Mouse (Mus musculus): Measurements from ENCODE around the gene Psg16.
A peak's percentile ranks its signal among the peaks of the same experiment; 100 is the strongest.
"Not testable (repeated sequence)": the region's sequence is repeated elsewhere in the genome, so short reads cannot be mapped to it uniquely, and the experiment has no call there.

Gene Psg16

GRCm38 (mm10) chr7:17056081-17056581 lies 17.7 kb upstream of the Psg16 start:
- peak; percentile 97 to 99 for DNase-seq

GRCm38 (mm10) chr7:17056601-17057523 lies 17.0 kb upstream of the Psg16 start:
- peak; percentile 27 to 80 for DNase-seq

GRCm38 (mm10) chr7:17058071-17058689 lies 15.7 kb upstream of the Psg16 start:
- DNase-seq, result peak; percentile 79 to 98

- DNase-seq, result peak; percentile 85 to 88
These were observed 14.9 kb upstream of the Psg16 start for GRCm38 (mm10) chr7:17058816-17059462.

GRCm38 (mm10) chr7:17059463-17059844 lies 14.4 kb upstream of the Psg16 start:
- DNase-seq, result no peak

- peak; percentile 98 to 99 for DNase-seq
These were observed 13.6 kb upstream of the Psg16 start for GRCm38 (mm10) chr7:17060031-17060781.

DNA sequence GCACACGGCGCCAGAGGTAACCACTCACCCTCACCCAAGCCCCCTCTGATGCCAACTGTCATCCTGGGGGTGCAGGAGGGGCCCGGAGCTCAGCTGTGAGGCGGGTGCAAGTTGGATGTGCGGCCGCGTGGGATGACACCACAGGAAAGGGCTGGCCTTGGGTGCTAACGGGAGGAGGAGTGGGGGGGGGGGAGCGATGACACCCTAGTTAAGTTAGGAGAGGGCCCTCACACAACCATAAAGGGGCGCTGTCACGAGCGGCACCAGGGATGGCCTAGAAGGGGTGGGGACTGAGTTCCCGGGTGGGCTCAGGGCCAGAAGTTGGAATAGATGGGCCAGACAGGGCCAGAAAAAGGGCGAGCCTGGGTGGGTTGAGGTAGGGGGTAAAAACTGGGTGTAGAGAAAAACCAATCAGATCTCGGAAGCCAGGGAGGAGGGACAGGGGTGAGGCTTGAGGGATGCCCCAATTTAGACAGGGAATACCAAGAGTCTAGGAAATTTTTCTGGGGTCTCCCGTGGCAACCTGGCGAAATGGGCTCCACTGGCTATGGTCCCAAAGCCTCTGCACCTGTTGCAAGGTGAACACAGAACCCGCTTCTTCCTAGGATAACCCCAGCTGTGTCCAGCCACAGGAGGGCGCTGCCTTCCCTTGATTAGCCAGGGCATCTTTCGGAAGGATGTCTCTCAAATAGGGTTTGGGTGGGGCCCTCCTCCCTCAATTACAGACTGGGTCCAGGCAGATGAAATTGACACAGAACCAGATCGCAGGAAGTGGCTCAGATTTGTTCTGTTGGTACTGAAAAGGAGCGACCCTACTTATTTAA lies 12.8 kb upstream of the Psg16 start:
- DNase-seq, result peak; percentile 37 to 69

DNA sequence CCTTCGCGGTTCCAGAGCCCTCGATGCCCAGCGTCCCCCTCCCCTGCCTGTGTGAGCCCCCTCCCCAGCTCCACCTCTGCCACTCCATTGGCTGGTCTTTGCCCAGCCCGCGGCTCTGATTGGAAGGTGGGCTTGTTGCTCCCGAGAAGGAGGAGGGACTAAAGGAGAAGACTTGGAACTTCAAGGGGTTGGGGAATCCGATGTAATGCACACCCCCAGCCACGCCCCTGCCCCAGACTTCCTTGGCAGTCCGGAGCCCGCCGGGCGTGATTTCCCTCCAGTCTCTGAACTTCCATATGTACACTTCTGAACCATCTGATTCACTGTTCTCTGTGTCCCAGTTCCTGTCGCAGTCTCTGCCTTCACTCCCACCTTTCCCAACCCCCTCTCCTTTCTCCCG lies 11.5 kb upstream of the Psg16 start, which contains the start of gene Hif3a:
TSS of gene Hif3a (minus strand) at position 39 of the 400 bp plus-strand sequence.
- peak; percentile 71 to 84 for DNase-seq

- peak; percentile 25 to 79 for DNase-seq
These were observed 11.0 kb upstream of the Psg16 start for GRCm38 (mm10) chr7:17062845-17063244.

- DNase-seq, result no peak
These were observed 8.2 kb upstream of the Psg16 start for GRCm38 (mm10) chr7:17065620-17066019.

DNA sequence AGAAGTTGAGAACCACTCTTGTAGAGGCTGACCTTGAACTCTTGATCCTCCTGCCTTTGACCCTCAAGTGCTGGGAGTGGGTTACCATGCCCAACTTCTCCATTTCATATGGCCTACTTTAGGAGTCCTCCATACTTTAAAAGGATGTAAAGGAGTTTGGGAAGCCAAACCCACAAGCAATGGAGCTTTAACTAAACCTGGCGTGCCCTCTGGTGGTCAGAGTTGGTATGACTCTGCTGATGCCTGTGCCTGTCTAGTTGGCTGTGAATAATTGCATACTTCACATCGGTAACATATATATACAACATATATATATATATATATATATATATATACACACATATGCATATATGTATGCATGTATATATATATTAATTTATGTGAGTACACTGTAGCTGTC lies 7.4 kb upstream of the Psg16 start:
- DNase-seq, result peak; percentile 79 to 94

DNA sequence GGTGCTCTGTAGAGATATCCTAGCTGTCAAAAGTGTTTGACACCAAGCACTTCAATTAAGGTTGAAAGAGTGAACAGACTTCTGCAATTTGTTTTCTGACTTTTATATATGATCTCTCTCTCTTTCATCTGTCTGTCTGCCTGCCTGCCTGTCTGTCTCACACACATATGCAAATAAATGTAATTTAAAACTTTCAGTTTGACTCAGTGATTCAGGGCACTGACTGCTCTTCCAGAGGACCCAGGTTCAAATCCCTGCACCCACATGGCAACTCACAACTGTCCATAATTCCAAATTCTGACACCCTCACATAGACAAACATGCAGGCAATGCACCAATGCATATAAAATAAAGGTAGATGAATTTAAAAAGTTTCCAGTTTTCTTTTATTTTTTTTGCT lies 6.8 kb upstream of the Psg16 start:
- DNase-seq, result no peak

DNA sequence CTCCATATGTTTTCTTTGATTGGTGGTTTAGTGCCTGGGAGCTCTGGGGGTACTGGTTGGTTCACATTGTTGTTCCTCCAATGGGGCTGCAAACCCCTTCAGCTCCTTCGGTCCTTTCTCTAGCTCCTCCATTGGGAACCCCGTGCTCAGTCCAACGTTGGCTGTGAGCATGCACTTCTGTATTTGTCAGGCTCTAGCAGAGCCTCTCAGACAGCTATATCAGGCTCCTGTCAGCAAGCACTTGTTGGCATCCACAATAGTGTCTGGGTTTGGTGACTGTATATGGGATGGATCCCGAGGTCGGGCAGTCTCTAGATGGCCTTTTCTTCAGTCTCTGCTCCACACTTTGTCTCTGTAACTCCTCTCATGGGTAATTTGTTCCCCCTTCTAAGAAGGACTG lies 6.2 kb upstream of the Psg16 start:
- not testable (repeated sequence) for DNase-seq

GRCm38 (mm10) chr7:17073513-17073903 lies 332 bp upstream of the Psg16 start:
- no peak for DNase-seq

DNA sequence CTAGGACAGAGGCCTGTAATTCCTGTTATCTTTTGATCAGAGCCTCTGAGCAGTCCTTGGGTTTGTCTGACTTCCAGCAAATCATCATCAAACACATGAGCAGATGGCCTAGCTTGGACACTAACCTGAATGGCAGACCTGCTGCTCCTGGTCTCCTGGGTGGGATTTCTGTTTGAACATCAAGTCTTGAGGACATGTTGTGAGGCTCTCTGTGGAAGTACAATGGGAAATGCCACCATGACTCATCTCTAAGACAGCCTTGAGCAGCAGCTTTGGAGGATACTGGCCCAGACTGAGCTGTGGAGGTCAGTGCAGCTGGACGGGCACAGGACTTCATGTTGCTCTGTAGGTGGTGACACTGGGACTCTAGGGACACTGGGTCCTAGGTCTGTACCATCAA lies 2.7 kb downstream of the Psg16 start:
- no peak for DNase-seq

DNA sequence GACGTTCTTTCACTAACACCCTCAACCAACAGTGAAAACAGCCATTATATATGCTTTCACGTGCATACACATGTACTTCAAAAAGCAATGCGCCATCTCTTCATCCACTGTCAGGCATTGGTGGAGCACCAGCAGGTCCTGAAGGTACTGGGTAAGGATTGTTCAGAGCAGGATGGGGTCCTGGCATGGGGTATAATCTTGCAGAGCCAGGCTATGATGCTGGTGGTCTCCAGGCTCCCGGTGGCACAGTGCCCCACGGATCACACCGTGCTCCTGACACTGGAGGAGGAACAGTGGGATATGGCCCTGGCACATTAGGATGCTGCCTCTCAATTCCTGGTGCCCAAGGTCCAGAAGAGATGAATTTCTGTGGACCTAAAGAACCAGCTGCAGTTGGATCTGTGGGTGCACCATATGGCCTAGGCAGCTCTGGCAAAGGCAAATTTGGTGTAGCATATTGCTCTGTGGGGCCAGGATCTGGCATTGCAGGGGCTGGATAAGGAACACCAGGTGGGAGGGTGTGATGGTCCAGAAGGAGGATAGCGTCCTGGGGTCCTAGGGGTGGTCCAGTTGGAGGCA lies 4.3 kb downstream of the Psg16 start:
- no peak for DNase-seq

- DNase-seq, result no peak
These were observed 8.9 kb downstream of the Psg16 start for GRCm38 (mm10) chr7:17082766-17083165.

GRCm38 (mm10) chr7:17087731-17088130 lies 13.9 kb downstream of the Psg16 start:
- DNase-seq, result no peak

GRCm38 (mm10) chr7:17090058-17090585 lies 16.3 kb downstream of the Psg16 start:
- DNase-seq, result no peak

DNA sequence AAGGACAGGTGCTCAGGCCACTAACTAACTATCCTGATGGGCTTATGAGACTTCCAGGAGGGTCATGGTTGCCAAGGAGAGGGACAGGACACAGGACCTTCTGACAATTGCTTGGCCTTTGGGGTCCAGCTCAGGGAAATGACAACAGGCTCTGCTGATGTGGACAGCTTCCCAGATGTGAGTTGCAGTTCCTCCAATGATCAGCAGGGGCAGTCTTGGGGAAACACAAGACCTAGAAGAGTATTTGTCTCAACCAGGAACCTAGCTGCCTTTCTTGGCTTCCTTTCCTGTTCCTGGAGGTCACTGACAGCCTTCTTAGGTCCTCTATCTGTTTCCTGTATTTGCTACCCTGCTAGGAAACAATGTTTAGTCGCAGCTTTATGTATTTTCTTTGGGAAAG lies 17.4 kb downstream of the Psg16 start:
- DNase-seq, result peak in 1 of 2 experiments; percentile 25

- not testable (repeated sequence) for DNase-seq
These were observed 27.8 kb downstream of the Psg16 start for GRCm38 (mm10) chr7:17101631-17102030.
